Mouse (Mus musculus): ENCODE measurements around the gene Fancc. TPM values are rescaled to one million over a fixed set of nuclear protein-coding genes. Genes with fewer than 3 reads are reported as not detected.

Gene Fancc
- polyA plus RNA-seq, 1 experiment from 2014 or later, result 17.1 TPM

DNA sequence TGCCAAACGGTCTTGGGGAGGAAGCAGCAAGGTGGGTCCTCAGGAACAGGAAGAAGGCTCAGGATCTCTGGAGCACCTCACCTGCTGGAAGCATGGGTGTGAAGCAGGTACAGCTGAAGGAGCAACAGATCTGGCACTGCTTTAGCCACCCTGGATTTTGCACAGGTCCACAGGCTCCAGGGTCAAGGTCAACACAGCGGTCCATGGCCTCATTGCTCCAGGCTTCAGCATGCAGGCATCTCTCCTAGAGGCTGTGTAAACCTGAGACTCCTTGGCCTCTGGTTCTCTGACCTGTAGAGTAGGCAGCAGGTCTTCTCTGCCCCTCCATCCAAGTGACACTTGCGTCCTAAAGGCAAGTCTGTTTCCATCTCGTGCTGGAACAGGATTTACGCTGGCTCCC is 198.1 kb downstream of the Fancc start:
- ATAC-seq (ENCODE audit: low read depth) (no peak), DNase-seq (ENCODE audit: low spot score) (no peak)
- H3K4me3 ChIP-seq (ENCODE audit: low read depth, low read length), result no peak overlapping the region
- no peak overlapping the region for H3K9ac ChIP-seq (ENCODE audit: low read depth, low read length)
- H3K9me3 ChIP-seq (ENCODE audit: control insufficient read depth, low read length), result no peaks in the 10 kb centered on the region
- H3K36me3 ChIP-seq (ENCODE audit: control insufficient read depth, insufficient read depth, low read length), result peaks cover 91% of the 10 kb centered on the region
- H3K27ac ChIP-seq (replicated peaks; ENCODE audit: low read depth, low read length), result no peak overlapping the region
- no peaks in the 10 kb centered on the region for H3K27me3 ChIP-seq (replicated peaks; ENCODE audit: control insufficient read depth, insufficient read depth, low read length)
- 0 out of 2 replicates have a peak, but pooled peaks cover 4% of the 10 kb centered on the region for H3K4me1 ChIP-seq (ENCODE audit: control insufficient read depth, insufficient read depth, low read length)
- H3K4me2 ChIP-seq (ENCODE audit: low read depth, low read length), result no peak overlapping the region
- 82% methylated on average over 4 of the region's 5 CpGs for WGBS

DNA sequence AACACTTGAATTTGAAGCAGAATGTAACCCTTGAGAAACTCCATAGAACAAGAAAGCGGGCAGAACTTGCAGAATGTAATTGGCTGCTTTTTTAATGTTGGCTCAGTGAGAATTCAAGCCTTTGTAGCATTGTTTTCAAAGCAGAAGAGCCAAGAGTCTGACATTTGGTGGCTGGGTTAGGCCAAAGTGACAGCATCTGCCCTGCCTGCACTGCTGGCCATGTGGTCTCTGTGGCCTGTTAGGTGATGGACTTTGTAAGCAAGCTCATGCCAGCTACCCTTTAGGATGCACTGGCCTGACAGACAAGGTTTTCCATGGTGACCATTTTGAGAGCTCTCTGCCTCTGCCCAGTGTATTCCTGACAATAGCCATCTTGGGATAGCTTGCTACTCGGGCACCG is 199.1 kb downstream of the Fancc start:
- Histone ChIP-seq H3K9ac (ENCODE audit: low read depth, low read length) (no peak overlapping the region), H3K4me2 (ENCODE audit: low read depth, low read length) (no peak overlapping the region), H3K4me1 (ENCODE audit: control insufficient read depth, insufficient read depth, low read length) (0 out of 2 replicates have a peak, but pooled peaks cover 6% of the 10 kb centered on the region), H3K4me3 (ENCODE audit: low read depth, low read length) (no peak overlapping the region), H3K9me3 (ENCODE audit: control insufficient read depth, low read length) (no peaks in the 10 kb centered on the region), H3K36me3 (ENCODE audit: control insufficient read depth, insufficient read depth, low read length) (peaks cover 83% of the 10 kb centered on the region), H3K27me3 (replicated peaks; ENCODE audit: control insufficient read depth, insufficient read depth, low read length) (no peaks in the 10 kb centered on the region), H3K27ac (replicated peaks; ENCODE audit: low read depth, low read length) (no peak overlapping the region)
- DNase-seq (ENCODE audit: low spot score) (no peak), ATAC-seq (ENCODE audit: low read depth) (no peak)
- WGBS, result 93% methylated on average over 3 of the region's 3 CpGs

DNA sequence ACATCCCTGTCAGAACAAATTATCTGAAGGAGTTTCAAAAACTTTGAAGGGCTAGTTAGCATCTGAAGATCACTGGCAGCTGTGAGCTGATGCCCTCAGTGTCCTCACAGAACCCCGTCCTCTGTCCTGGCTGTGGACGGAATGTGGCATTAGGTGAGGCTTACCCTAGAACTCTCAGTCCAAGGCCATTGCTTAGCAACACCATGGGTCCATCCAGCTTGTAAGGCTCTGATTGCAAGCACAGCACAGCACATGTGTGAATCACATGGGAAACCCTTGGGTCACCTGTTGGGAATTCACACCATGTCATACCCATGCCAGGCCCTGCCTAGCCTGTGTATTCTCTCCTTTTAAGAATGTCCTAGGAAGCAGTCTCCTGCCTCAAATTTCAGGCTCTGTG is 200.1 kb downstream of the Fancc start:
- 83% methylated on average over 2 of the region's 2 CpGs for WGBS
- Histone ChIP-seq H3K4me2 (ENCODE audit: low read depth, low read length) (no peak overlapping the region), H3K27me3 (replicated peaks; ENCODE audit: control insufficient read depth, insufficient read depth, low read length) (no peaks in the 10 kb centered on the region), H3K27ac (replicated peaks; ENCODE audit: low read depth, low read length) (no peak overlapping the region), H3K9ac (ENCODE audit: low read depth, low read length) (no peak overlapping the region), H3K9me3 (ENCODE audit: control insufficient read depth, low read length) (no peaks in the 10 kb centered on the region), H3K4me1 (ENCODE audit: control insufficient read depth, insufficient read depth, low read length) (0 out of 2 replicates have a peak, but pooled peaks cover 6% of the 10 kb centered on the region), H3K4me3 (ENCODE audit: low read depth, low read length) (no peak overlapping the region), H3K36me3 (ENCODE audit: control insufficient read depth, insufficient read depth, low read length) (peaks cover 81% of the 10 kb centered on the region)
- DNase-seq (ENCODE audit: low spot score) (no peak), ATAC-seq (ENCODE audit: low read depth) (no peak)

DNA sequence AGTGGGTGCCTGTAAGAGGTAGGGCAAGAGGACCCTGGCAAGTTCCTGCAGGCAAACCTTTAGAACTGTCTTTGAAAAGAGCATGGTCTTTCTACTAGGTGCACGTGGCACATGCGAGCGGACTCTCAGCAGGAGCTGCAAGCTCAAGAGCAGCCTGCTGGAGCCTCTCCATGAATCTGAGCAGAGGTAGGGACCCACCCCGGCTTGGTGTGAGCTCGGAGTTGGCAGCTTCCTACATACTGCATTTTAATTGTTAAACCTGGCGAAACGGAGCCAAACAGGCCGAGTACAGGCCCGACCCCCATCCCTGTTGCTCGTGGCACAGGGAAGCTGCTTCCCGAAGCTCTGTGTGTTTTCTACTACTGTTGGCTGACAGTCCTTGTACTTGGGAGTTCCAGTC is 200.8 kb downstream of the Fancc start:
- Histone ChIP-seq H3K27me3 (replicated peaks; ENCODE audit: control insufficient read depth, insufficient read depth, low read length) (no peaks in the 10 kb centered on the region), H3K4me2 (ENCODE audit: low read depth, low read length) (no peak overlapping the region), H3K4me3 (ENCODE audit: low read depth, low read length) (no peak overlapping the region), H3K4me1 (ENCODE audit: control insufficient read depth, insufficient read depth, low read length) (peaks cover 10% of the 10 kb centered on the region; the same call in 1 of the 2 replicates), H3K27ac (replicated peaks; ENCODE audit: low read depth, low read length) (no peak overlapping the region), H3K36me3 (ENCODE audit: control insufficient read depth, insufficient read depth, low read length) (peaks cover 81% of the 10 kb centered on the region), H3K9ac (ENCODE audit: low read depth, low read length) (no peak overlapping the region), H3K9me3 (ENCODE audit: control insufficient read depth, low read length) (no peaks in the 10 kb centered on the region)
- ATAC-seq (ENCODE audit: low read depth), result no peak
- WGBS, result 85% methylated on average over 11 of the region's 11 CpGs
- no peak for DNase-seq (ENCODE audit: low spot score)

DNA sequence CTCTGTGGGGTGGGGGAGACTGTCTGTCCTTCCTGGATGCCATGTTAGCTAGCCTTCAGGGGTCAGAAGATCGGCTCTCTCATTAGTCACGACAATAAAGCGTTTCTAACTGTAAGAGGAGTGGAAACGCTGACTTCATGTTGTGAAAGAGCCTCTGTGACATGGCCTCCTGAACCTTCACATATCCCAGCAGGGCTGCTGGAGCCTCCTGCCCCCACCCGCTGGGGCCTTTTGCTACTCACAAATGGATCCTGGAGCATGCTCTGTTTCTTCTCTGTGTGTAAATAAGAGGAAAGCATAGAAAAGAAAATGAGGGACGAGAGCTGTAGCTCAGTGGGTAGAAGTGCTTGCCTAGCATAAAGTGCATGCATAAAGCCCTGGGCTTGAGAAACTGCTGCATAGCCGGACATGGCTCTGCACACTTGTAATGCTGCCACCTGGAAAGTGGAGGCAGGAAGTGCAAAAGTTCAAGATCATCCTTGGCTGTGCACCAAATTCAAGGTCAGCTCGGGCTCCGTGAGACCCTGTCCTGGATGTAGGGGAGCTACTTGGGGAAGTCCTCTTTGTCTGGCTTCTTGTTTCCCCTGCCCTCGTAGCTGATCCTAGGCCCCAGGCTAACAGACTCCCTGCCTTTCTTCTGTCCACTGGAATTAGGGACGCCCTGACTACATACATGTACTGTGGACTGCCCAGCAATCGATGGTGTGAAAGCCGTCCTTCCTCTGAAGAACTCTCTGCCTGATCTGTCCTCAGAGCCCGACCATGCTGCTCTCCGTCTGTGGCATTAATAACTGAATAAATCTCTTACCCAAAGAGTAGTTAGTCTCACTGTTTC is 202.5 kb downstream of the Fancc start:
- Histone ChIP-seq H3K4me2 (ENCODE audit: low read depth, low read length) (no peak overlapping the region), H3K4me3 (ENCODE audit: low read depth, low read length) (no peak overlapping the region), H3K36me3 (ENCODE audit: control insufficient read depth, insufficient read depth, low read length) (peaks cover 81% of the 10 kb centered on the region), H3K4me1 (ENCODE audit: control insufficient read depth, insufficient read depth, low read length) (peaks cover 10% of the 10 kb centered on the region; the same call in 1 of the 2 replicates), H3K27ac (replicated peaks; ENCODE audit: low read depth, low read length) (peak overlapping the region; percentile 30), H3K9ac (ENCODE audit: low read depth, low read length) (peak overlapping the region; percentile 25), H3K9me3 (ENCODE audit: control insufficient read depth, low read length) (no peaks in the 10 kb centered on the region), H3K27me3 (replicated peaks; ENCODE audit: control insufficient read depth, insufficient read depth, low read length) (no peaks in the 10 kb centered on the region)
- peak; percentile 37; the same call in 1 of the 2 replicates for ATAC-seq (ENCODE audit: low read depth)
- DNase-seq (ENCODE audit: low spot score), result peak; percentile 71
- WGBS, result 35% methylated on average over 15 of the region's 15 CpGs

DNA sequence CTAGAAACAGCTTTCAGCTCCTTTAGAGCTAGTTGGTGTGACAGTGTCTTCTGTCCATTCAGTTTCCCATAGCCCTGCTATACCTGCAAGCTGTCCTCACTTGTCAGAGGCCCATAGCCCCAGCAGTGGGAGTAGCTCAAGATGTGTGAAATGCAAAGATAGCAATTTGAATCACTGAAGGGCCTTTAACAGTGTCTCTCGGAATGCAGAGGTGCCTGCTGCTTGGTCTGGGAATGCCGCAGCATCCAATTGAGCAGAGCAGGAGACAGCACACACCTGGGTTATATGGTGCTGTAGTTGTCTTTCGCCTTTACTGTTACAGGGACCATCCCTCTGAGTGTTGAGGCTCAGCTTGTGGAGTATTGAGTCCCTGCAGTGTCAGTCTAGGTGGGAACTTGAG is 203.4 kb downstream of the Fancc start:
- Histone ChIP-seq H3K4me2 (ENCODE audit: low read depth, low read length) (no peak overlapping the region), H3K4me1 (ENCODE audit: control insufficient read depth, insufficient read depth, low read length) (peaks cover 16% of the 10 kb centered on the region), H3K27me3 (replicated peaks; ENCODE audit: control insufficient read depth, insufficient read depth, low read length) (no peaks in the 10 kb centered on the region), H3K9me3 (ENCODE audit: control insufficient read depth, low read length) (no peaks in the 10 kb centered on the region), H3K36me3 (ENCODE audit: control insufficient read depth, insufficient read depth, low read length) (peaks cover 82% of the 10 kb centered on the region), H3K9ac (ENCODE audit: low read depth, low read length) (0 out of 2 replicates have a peak overlapping the region, but pooled peaks have one; percentile 22), H3K27ac (replicated peaks; ENCODE audit: low read depth, low read length) (peak overlapping the region; percentile 30; the same call in 1 of the 2 replicates), H3K4me3 (ENCODE audit: low read depth, low read length) (no peak overlapping the region)
- 54% methylated on average over 3 of the region's 3 CpGs for WGBS
- DNase-seq (ENCODE audit: low spot score) (no peak), ATAC-seq (ENCODE audit: low read depth) (no peak)

DNA sequence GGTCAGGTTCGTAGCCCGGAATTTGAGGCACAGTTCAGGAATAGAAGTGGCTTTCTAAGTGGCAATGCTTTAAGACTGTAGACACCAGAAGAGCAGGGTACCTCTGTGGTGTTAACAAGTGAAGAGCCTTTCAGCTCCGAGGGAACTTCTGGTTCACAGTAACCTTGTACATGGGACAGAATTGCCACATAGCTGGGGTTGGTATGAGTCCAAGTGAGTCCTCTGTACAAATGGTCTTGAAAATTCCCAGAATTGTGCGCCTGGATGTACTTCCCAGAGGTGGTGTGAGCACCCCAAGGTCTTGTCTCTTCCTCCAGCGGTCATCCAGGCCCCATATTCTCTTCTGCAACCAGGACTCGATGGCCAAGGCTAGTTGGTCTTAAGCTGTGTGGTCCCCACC is 206.1 kb downstream of the Fancc start:
- Histone ChIP-seq H3K36me3 (ENCODE audit: control insufficient read depth, insufficient read depth, low read length) (peaks cover 82% of the 10 kb centered on the region), H3K27me3 (replicated peaks; ENCODE audit: control insufficient read depth, insufficient read depth, low read length) (no peaks in the 10 kb centered on the region), H3K27ac (replicated peaks; ENCODE audit: low read depth, low read length) (no peak overlapping the region), H3K9ac (ENCODE audit: low read depth, low read length) (no peak overlapping the region), H3K9me3 (ENCODE audit: control insufficient read depth, low read length) (no peaks in the 10 kb centered on the region), H3K4me1 (ENCODE audit: control insufficient read depth, insufficient read depth, low read length) (peaks cover 30% of the 10 kb centered on the region), H3K4me3 (ENCODE audit: low read depth, low read length) (no peak overlapping the region), H3K4me2 (ENCODE audit: low read depth, low read length) (no peak overlapping the region)
- 92% methylated on average over 6 of the region's 6 CpGs for WGBS
- DNase-seq (ENCODE audit: low spot score) (no peak), ATAC-seq (ENCODE audit: low read depth) (no peak)

DNA sequence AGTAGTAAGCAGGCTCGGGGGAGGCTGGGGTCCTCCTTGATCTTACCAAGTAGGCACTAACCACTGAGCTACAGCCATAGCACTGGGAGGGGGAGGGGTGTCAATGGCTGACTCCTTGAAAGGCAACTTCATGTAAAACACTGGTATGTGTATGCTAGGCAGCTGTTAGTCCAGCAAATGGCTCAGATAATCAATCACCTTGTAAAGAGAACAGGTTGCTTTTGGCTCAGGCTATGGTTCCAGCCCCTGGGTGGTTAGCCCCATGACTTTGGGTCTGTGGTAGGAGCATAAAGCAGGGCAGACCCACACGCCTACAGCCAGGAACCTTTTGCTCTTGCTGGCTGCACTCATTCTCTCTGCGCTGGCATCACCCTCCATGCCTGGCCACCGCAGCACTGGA is 207.0 kb downstream of the Fancc start:
- DNase-seq (ENCODE audit: low spot score) (no peak), ATAC-seq (ENCODE audit: low read depth) (no peak)
- Histone ChIP-seq H3K9ac (ENCODE audit: low read depth, low read length) (no peak overlapping the region), H3K4me3 (ENCODE audit: low read depth, low read length) (no peak overlapping the region), H3K4me2 (ENCODE audit: low read depth, low read length) (no peak overlapping the region), H3K4me1 (ENCODE audit: control insufficient read depth, insufficient read depth, low read length) (peaks cover 30% of the 10 kb centered on the region), H3K27me3 (replicated peaks; ENCODE audit: control insufficient read depth, insufficient read depth, low read length) (no peaks in the 10 kb centered on the region), H3K36me3 (ENCODE audit: control insufficient read depth, insufficient read depth, low read length) (peaks cover 83% of the 10 kb centered on the region), H3K27ac (replicated peaks; ENCODE audit: low read depth, low read length) (no peak overlapping the region), H3K9me3 (ENCODE audit: control insufficient read depth, low read length) (no peaks in the 10 kb centered on the region)
- WGBS, result 83% methylated on average over 4 of the region's 4 CpGs

DNA sequence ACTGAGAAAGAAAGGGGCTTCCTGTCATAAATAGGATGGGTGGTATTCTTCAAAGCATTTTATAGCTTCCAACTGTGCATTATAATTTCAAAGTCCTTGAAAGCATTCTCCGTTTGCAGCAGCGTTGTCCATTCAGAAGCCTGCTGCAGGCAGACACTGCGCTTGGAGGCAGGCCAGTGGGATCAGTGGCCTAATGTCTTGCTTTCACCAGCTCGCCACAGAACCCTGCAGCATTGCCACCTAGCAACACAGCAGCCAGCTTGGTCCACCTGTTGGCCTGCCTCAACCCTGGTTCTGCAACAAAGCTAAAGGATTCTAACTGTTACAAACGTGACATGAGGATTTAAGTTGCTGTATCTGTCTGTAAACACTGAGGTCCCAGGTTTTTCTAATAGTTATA is 207.4 kb downstream of the Fancc start:
- peaks cover 30% of the 10 kb centered on the region for H3K4me1 ChIP-seq (ENCODE audit: control insufficient read depth, insufficient read depth, low read length)
- H3K36me3 ChIP-seq (ENCODE audit: control insufficient read depth, insufficient read depth, low read length), result peaks cover 83% of the 10 kb centered on the region
- H3K27ac ChIP-seq (replicated peaks; ENCODE audit: low read depth, low read length), result no peak overlapping the region

More for the DNA sequence above, 207.4 kb downstream of the Fancc start:
- WGBS, result 50% methylated on average over 5 of the region's 5 CpGs
- no peak for ATAC-seq (ENCODE audit: low read depth)
- DNase-seq (ENCODE audit: low spot score), result no peak
- Histone ChIP-seq H3K27me3 (replicated peaks; ENCODE audit: control insufficient read depth, insufficient read depth, low read length) (no peaks in the 10 kb centered on the region), H3K4me2 (ENCODE audit: low read depth, low read length) (no peak overlapping the region), H3K9ac (ENCODE audit: low read depth, low read length) (no peak overlapping the region), H3K4me3 (ENCODE audit: low read depth, low read length) (no peak overlapping the region), H3K9me3 (ENCODE audit: control insufficient read depth, low read length) (no peaks in the 10 kb centered on the region)

Data from embryonic facial prominence, embryonic 14.5 days (tissue).